Mouse (Mus musculus) hematopoietic stem cell, adult 5-6 weeks (primary cell): Measurements from ENCODE around the gene Ankrd33. TPM values are rescaled to one million over a fixed set of nuclear protein-coding genes. Genes with fewer than 3 reads are reported as not detected.

Experiments
- ATAC-seq, 2 experiments: fragments of 125-278 bp in 1 of 2; replicated peaks in 1 of 2; 2 replicates each; pipeline ENCODE4 v1.8.0; 2016 to 2017; ENCODE audit warnings: inconsistent platforms in 2 of 2, mild to moderate bottlenecking in 2 of 2, moderate number of reproducible peaks in 2 of 2, low read depth in 1 of 2, moderate TSS enrichment in 1 of 2; ENCODE audit not compliant: low FRiP score in 2 of 2, poor library complexity in 2 of 2, severe bottlenecking in 2 of 2, insufficient read depth in 1 of 2, low TSS enrichment in 1 of 2
- total RNA-seq: library from RNA; stranded (forward); fragments of 172-1452, 232-1000 nt; gene quantifications from 2 replicates; pipeline ENCODE4 v1.2.3, GENCODE M21; 2017

Ankrd33 gene
- total RNA-seq, result not detected in 2 replicates

GRCm38 (mm10) chr15:101115511-101116110 lies at the start of gene Ankrd33:
Ankrd33 (plus strand) TSS chr15:101115755.
- ATAC-seq, result no peak

DNA sequence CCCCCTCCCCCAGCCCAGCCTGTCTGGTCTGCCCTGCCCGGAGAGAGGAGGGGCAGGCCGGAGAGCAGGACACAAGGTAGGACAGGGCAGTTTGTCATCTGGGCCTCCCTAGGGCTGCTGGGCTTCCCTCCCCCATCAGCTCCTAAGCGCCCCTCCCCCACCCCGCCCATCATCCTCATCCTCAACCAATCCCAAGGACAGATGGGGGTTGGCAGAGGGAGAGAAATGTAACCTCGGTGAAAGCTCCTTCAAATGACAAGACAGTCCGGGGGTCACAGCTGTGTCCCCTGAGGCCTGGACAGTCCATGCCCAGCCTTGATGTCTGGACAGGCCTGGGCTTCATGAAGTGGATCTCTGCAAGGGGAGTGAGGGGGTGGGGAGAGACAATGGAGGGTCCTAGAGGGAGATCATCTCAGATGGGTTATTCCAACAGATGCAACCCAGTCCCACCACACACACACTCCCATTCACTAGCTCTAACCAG lies 49.1 kb upstream of the Ankrd33 start:
- ATAC-seq, result no peak

- ATAC-seq, result no peak
Observed at GRCm38 (mm10) chr15:101066920-101067696, 48.4 kb upstream of the Ankrd33 start.

GRCm38 (mm10) chr15:101068029-101068428 lies 47.5 kb upstream of the Ankrd33 start:
- ATAC-seq, result no peak

DNA sequence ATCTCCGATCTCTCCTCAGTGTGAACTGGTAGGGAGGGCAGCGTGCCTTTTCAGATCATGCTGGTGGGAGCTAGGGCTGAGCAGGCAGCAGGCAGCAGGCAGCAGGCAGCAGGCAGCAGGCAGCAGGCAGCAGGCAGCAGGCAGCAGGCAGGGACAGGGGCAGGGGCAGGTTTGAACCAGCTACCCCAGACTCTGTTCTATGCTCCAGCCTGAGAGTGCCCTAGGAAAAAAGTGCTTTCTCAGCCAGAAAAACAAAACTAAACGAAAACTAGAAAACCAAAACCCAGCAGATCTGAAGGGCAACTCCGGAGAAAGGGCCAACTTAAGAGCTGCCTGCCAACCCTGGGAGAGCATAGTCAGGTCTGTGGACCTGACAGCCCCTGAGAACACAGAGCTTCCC lies 46.9 kb upstream of the Ankrd33 start:
- no peak for ATAC-seq

DNA sequence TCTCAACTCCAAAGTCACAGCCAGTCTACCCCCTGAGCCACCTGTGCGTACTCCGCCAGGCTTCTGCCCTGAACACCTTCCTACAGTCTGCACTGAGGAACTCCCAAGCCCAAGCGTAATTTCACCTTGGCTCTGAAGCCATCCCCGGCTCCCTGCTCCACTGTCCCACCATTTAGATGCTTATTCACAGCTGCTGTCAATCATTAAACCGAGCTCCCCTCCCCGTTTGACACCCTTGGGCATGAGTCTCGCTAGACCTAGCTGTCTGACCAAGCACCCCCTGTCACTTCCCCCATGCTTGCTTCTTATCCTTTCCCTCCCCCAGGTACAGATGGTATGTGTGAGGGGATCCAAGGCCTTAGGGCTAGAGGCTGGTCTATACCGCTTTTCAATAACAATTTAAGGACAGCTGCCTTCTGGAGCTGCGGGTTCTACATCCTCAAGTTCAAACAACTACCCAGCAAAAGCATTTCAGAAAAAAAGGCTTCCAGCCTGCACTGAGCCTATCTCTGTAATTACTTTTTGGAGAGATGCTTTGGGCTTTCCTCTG lies 45.8 kb upstream of the Ankrd33 start:
- ATAC-seq, result no peak

- ATAC-seq, result no peak
Observed at GRCm38 (mm10) chr15:101070762-101071161, 44.8 kb upstream of the Ankrd33 start.

DNA sequence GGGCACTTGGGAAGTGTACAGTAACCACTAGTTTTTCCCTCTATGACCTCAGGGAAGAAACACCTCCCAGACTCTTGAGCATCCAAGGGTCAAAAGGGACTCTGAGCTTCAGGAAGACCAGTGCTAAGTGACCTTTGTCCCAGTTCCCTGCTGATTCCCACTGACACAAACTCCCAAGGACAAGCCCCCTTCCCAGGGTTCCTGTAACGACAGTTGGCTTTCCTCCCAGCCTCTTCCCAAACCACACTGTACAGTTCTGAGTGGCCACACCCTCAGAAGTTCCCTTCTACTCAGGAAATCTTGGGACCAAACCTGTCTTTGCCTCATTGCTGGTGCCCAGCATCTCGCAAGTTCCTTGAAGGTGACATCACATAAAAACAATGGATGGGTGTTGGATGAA lies 42.8 kb upstream of the Ankrd33 start:
- ATAC-seq, result no peak

DNA sequence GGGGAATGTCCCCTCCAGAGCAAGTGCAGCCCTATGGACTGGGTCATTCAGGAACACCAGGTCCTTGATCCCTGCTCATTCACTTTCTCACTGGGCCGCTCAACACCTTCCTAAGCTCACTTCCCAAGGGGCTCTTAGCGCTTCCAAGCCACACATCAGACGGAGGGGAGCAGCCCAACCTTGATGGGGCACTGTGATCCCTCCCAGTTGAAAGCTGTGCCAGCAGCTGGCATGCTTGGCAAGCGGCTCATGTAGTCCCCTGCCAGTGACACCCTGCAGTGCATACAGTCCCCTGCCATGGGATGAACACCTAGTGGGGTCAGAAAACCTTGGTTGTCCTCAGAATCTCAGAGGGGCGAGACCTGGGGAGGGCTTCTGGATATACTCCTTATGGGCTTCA lies 41.5 kb upstream of the Ankrd33 start:
- ATAC-seq, result no peak

DNA sequence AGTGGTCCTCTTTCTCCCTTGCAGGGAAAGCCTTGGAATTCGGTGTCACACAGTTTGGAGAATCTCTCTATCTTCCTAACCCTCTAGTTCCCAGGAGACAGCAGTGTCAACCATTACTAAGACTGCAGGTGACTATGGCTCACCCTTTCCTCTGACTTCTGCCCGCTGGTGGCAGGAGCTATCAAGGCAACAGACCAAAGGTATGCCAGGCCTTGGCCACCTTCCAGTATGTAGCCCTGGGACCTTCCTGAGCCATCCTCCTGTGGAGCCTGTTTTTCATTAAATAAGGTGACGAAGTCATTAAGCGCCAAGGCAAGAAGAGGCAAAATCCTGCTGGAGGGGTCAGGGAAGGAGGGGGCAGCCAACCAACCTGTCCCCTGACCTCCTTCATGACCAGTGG lies 40.4 kb upstream of the Ankrd33 start:
- ATAC-seq, result no peak

- no peak for ATAC-seq
Observed at GRCm38 (mm10) chr15:101075656-101076055, 39.9 kb upstream of the Ankrd33 start.

- no peak for ATAC-seq
Observed at GRCm38 (mm10) chr15:101076071-101077000, 39.2 kb upstream of the Ankrd33 start.

- ATAC-seq, result no peak
Observed at GRCm38 (mm10) chr15:101077001-101077812, 38.3 kb upstream of the Ankrd33 start.

- ATAC-seq, result no peak
Observed at GRCm38 (mm10) chr15:101077813-101078730, 37.5 kb upstream of the Ankrd33 start, which contains the start of gene Fignl2. Fignl2 (minus strand) TSS chr15:101078567.

DNA sequence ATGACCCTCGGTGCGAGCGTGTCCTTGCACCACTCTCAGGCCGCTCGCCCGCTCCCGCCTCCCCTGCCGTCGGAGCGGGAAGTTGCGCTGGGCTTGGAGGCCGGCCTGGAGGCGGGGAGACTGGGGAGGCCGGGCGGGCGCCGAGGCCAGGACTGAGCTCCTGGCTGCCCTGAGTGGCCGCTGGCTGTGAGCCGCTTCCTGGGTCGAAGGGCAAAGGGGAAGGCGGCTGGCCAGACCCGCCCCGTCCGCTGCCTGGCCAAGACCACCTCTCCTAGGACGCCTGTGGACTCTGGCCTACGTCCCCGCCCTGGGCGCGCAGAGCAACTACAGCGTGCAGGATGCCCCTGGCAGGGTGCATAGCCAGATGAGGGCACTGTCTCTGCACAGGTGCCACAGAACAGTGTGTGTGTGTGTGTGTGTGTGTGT lies 36.8 kb upstream of the Ankrd33 start:
- ATAC-seq, result no peak

DNA sequence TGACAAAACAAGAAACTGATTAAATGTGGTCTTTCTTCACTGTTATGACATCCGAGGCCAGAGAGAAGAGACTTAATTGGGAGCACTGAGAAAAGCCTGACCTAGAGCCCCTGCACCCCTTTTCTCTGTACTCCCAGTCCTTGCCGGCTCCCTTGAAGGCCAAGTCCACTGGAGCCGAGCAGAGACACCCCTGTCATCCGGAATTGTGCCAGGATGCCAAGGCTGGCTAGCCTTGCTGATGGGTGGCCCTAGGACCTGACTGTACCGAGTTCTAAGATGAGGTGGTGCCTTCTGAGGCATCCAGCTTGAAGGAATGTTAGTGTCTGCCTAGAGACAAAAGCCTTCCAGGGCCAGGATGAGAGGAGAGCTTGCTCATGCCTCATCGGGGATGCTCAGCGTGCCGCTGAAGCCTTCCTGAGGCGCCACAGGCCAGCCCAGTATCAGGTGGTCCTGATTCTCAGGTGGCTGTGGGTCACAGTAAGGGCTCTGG lies 35.5 kb upstream of the Ankrd33 start:
- ATAC-seq, result no peak
